Mouse (Mus musculus): ENCODE results near the gene Arid5b.

Arid5b gene

GRCm38 (mm10) chr10:68078708-68079107 is 199.8 kb downstream of the Arid5b start:
- DNase-seq = no peak

- DNase-seq = no peak
Observed at GRCm38 (mm10) chr10:68075181-68075580, 203.4 kb downstream of the Arid5b start.

- DNase-seq = no peak
Observed at GRCm38 (mm10) chr10:68074291-68074690, 204.2 kb downstream of the Arid5b start.

- DNase-seq = no peak
Observed at GRCm38 (mm10) chr10:68072626-68073025, 205.9 kb downstream of the Arid5b start.

GRCm38 (mm10) chr10:68071041-68071440 is 207.5 kb downstream of the Arid5b start:
- DNase-seq = no peak

- no peak for DNase-seq
Observed at GRCm38 (mm10) chr10:68068426-68068825, 210.1 kb downstream of the Arid5b start.

- no peak for DNase-seq
Observed at GRCm38 (mm10) chr10:68067961-68068360, 210.6 kb downstream of the Arid5b start.

- no peak for DNase-seq
Observed at GRCm38 (mm10) chr10:68066173-68066572, 212.4 kb downstream of the Arid5b start.

- DNase-seq = no peak
Observed at GRCm38 (mm10) chr10:68064571-68064970, 214.0 kb downstream of the Arid5b start.

GRCm38 (mm10) chr10:68063806-68064545 is 214.6 kb downstream of the Arid5b start:
- DNase-seq = no peak

- no peak for DNase-seq
Observed at GRCm38 (mm10) chr10:68061249-68061615, 217.3 kb downstream of the Arid5b start.

- DNase-seq = no peak
Observed at GRCm38 (mm10) chr10:68060590-68061248, 217.8 kb downstream of the Arid5b start.

GRCm38 (mm10) chr10:68058378-68058777 is 220.2 kb downstream of the Arid5b start:
- DNase-seq = no peak

GRCm38 (mm10) chr10:68057841-68058240 is 220.7 kb downstream of the Arid5b start:
- no peak for DNase-seq

GRCm38 (mm10) chr10:68054706-68055105 is 223.8 kb downstream of the Arid5b start:
- no peak for DNase-seq

GRCm38 (mm10) chr10:68054131-68054530 is 224.4 kb downstream of the Arid5b start:
- no peak for DNase-seq

- no peak for DNase-seq
Observed at GRCm38 (mm10) chr10:68052307-68052706, 226.2 kb downstream of the Arid5b start.

GRCm38 (mm10) chr10:68051316-68051933 is 227.1 kb downstream of the Arid5b start:
- no peak for DNase-seq

GRCm38 (mm10) chr10:68050882-68051281 is 227.7 kb downstream of the Arid5b start:
- no peak for DNase-seq

- DNase-seq = no peak
Observed at GRCm38 (mm10) chr10:68048641-68049305, 229.8 kb downstream of the Arid5b start.

- DNase-seq = no peak
Observed at GRCm38 (mm10) chr10:68044864-68045263, 233.7 kb downstream of the Arid5b start.

GRCm38 (mm10) chr10:68043973-68044372 is 234.6 kb downstream of the Arid5b start:
- no peak for DNase-seq
